Mouse (Mus musculus) liver, embryonic 13.5 days (tissue): Measurements from ENCODE around the gene Zfp202. TPM values are rescaled to one million over a fixed set of nuclear protein-coding genes. Genes with fewer than 3 reads are reported as not detected.
"Not testable (repeated sequence)": the region's sequence is repeated elsewhere in the genome, so short reads cannot be mapped to it uniquely, and the experiment has no call there.

ENCODE experiments used
- ATAC-seq: fragments of 200-750 bp; cut with Nextera tagmentation; 2 replicates; pipeline ENCODE4 v1.8.0; 2017; ENCODE audit warnings: low read depth, mild to moderate bottlenecking, moderate number of reproducible peaks, moderate library complexity
- DNase-seq: peaks from one replicate; pipeline ENCODE4 v3.0.0; 2022
- H3K27ac ChIP-seq: fragments of 300-500 bp; sonication (generic); 2 replicates; pipeline ENCODE4 v1.5.1; 2015; ENCODE audit warnings: moderate library complexity, mild to moderate bottlenecking, inconsistent platforms
- H3K27me3 ChIP-seq: fragments of 300-500 bp; sonication (generic); 2 replicates; pipeline ENCODE4 v1.6.1; 2015; ENCODE audit warnings: mild to moderate bottlenecking, inconsistent platforms
- H3K36me3 ChIP-seq: fragments of 300-500 bp; sonication (generic); 2 replicates; pipeline ENCODE4 v1.6.1; 2015; ENCODE audit warnings: mild to moderate bottlenecking, inconsistent platforms
- H3K4me1 ChIP-seq: fragments of 300-500 bp; sonication (generic); replicated peaks from 2 replicates; pipeline ENCODE4 v1.6.1; 2015; ENCODE audit warnings: inconsistent platforms
- H3K4me2 ChIP-seq: fragments of 300-500 bp; sonication (generic); 2 replicates; pipeline ENCODE4 v1.6.1; 2015; ENCODE audit warnings: inconsistent platforms, mild to moderate bottlenecking, moderate library complexity
- H3K4me3 ChIP-seq: fragments of 300-500 bp; sonication (generic); replicated peaks from 2 replicates; pipeline ENCODE4 v1.5.1; 2015; ENCODE audit warnings: mild to moderate bottlenecking, inconsistent platforms
- H3K9ac ChIP-seq: fragments of 300-500 bp; sonication (generic); 2 replicates; pipeline ENCODE4 v1.6.1; 2015; ENCODE audit warnings: mild to moderate bottlenecking, inconsistent platforms
- H3K9me3 ChIP-seq: fragments of 300-500 bp; sonication (generic); replicated peaks from 2 replicates; pipeline ENCODE4 v1.6.1; 2016; ENCODE audit warnings: inconsistent platforms
- WGBS: fragments of 180-500 bp; shearing (Covaris S2); methylation state at CpG from one replicate; pipeline ENCODE4 v1.1.7; 2015; ENCODE audit not compliant: insufficient replicate concordance; 5-methylcytosine and 5-hydroxymethylcytosine counted together
- polyA plus RNA-seq: library from polyadenylated mRNA; unstranded; fragments of >200 nt; fragmentation: Nextera tagmentation; extraction: Ambion mirVana; gene quantifications from 2 replicates; pipeline ENCODE4 v1.2.1, GENCODE M21; 2015

Gene Zfp202
- polyA plus RNA-seq, result 0.93 and 0.97 TPM in 2 replicates

DNA sequence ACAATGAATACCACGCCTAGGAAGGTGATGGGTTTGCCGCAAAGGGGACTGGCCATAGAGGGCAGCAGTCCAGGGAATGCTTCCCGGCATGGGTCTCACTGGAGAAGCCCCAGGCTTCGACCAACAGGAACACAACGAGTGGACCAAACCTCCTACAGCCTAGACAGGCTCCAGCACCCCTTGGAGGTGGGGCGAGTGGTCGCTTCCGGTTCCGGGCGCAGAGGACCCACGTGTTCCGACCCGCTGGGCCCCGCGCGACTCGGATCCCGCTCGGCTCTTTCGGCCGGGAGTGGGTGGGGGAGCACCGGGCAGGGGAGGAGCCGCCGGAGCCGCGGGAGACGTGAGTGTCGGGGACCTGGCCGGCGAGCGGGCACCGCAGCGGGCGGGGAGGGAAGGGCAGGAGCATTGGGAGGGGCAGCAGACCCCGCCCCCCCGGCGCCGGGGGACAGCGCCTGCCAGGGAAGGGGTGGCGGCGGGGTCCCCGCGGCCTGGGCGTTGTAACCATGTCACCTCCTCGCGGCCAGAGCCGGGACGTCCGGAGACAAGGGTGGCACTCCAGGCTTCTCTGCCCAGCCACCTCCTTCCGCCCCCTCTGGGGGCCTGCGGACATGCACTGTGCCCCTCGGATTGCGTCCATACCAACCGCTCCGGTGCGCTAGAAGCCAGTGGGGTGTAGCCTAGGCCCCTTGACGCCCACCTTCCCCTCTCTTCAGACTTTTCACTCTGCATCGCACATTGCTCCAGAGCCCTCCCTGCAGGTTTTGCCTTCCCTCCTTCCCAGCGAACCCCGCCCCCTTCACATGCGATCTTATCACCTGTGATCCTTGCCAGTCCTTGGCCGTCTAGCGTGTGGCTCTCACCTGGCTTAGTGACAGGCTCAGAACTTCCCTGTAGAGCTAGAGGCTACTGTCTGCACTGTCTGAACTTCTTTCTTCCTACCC lies at the start of gene Zfp202:
TSS of gene Zfp202 (plus strand) at position 219 of the 941 bp plus-strand sequence.
- H3K36me3 ChIP-seq, result no peaks in the 10 kb centered on the region
- under 1% methylated on average over 62 of the region's 63 CpGs for WGBS
- no peaks in the 10 kb centered on the region for H3K27me3 ChIP-seq
- H3K4me3 ChIP-seq, result peak within 1 kb of the TSS; percentile 70
- H3K9ac ChIP-seq, result peak within 1 kb of the TSS; percentile 70
- peak within 1 kb of the TSS; percentile 32 for H3K27ac ChIP-seq
- DNase-seq (peak; percentile 55), ATAC-seq (peak; percentile 85)
- H3K9me3 ChIP-seq, result no peaks in the 10 kb centered on the region
- H3K4me1 ChIP-seq, result peaks cover 15% of the 10 kb centered on the region
- H3K4me2 ChIP-seq, result peak within 1 kb of the TSS; percentile 82

- Histone ChIP-seq H3K9me3 (no peaks in the 10 kb centered on the region), H3K27me3 (no peaks in the 10 kb centered on the region), H3K27ac (no peak overlapping the region), H3K9ac (no peak overlapping the region), H3K4me2 (no peak overlapping the region), H3K36me3 (no peaks in the 10 kb centered on the region), H3K4me1 (no peaks in the 10 kb centered on the region), H3K4me3 (no peak overlapping the region)
- DNase-seq, result no peak
- 56% methylated on average over 4 of the region's 4 CpGs for WGBS
- ATAC-seq, result no peak
Observed at GRCm38 (mm10) chr9:40155118-40155644, 36.9 kb upstream of the Zfp202 start.

- Histone ChIP-seq H3K4me3 (no peak overlapping the region), H3K4me2 (no peak overlapping the region), H3K27me3 (no peaks in the 10 kb centered on the region), H3K4me1 (no peaks in the 10 kb centered on the region), H3K36me3 (no peaks in the 10 kb centered on the region), H3K27ac (no peak overlapping the region), H3K9ac (no peak overlapping the region), H3K9me3 (no peaks in the 10 kb centered on the region)
- ATAC-seq (no peak), DNase-seq (no peak)
- 75% methylated on average over 1 of the region's 1 CpGs for WGBS
Observed at GRCm38 (mm10) chr9:40166446-40166845, 25.7 kb upstream of the Zfp202 start.

GRCm38 (mm10) chr9:40177017-40177416 lies 15.1 kb upstream of the Zfp202 start:
- H3K4me3 ChIP-seq, result no peak overlapping the region
- H3K9me3 ChIP-seq, result no peaks in the 10 kb centered on the region
- no peaks in the 10 kb centered on the region for H3K4me1 ChIP-seq
- ATAC-seq (no peak), DNase-seq (no peak)
- WGBS, result 69% methylated on average over 6 of the region's 6 CpGs
- H3K36me3 ChIP-seq, result no peaks in the 10 kb centered on the region
- H3K27ac ChIP-seq, result no peak overlapping the region
- no peak overlapping the region for H3K4me2 ChIP-seq
- H3K9ac ChIP-seq, result no peak overlapping the region
- no peaks in the 10 kb centered on the region for H3K27me3 ChIP-seq

DNA sequence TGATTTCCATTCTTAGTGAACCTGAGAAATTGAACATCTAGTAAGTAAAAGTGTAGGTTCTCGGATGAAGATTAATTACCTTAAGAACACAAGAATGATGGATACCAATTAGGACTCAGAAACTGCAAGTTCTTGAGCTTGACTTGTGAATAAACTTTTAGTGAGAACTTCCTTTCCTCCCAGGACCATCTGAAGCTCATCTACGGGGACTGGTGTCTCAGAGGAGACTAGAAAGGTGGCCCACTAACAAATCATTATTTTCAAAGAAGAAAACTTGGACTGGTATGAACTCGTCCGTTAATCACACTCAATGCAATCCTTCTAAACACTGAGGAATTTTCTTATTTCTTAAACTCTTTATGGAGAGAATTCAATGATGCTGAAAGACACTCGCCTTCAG lies 11.5 kb upstream of the Zfp202 start, which contains the start of gene Olfr986:
TSS of gene Olfr986 (plus strand) at position 301 of the 400 bp plus-strand sequence.
- Histone ChIP-seq H3K4me2 (no peak within 1 kb of the TSS), H3K36me3 (no peaks in the 10 kb centered on the region), H3K9me3 (no peaks in the 10 kb centered on the region), H3K27me3 (no peaks in the 10 kb centered on the region), H3K4me1 (no peaks in the 10 kb centered on the region), H3K27ac (no peak within 1 kb of the TSS), H3K4me3 (no peak within 1 kb of the TSS), H3K9ac (no peak within 1 kb of the TSS)
- ATAC-seq, result no peak
- 69% methylated on average over 5 of the region's 5 CpGs for WGBS
- no peak for DNase-seq

DNA sequence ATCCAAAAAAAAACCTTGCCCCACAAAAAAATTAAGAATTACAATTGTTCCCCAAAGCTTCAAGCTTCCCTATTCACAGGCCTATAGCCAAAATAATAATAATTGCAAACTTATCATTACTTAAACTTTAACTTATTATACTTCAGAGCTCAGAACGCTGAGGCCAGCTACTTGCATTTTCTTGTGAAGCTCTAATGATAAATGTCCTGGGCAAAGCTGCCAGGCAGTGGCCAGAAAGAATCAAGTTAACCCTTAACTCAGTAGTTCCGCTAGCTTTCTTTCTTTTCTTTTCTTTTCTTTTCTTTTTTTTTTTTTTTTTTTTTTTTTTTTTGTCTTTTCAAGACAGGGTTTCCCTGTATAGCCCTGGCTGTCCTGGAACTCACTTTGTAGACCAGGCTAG lies 7.0 kb upstream of the Zfp202 start:
- H3K4me3 ChIP-seq, H3K36me3 ChIP-seq, ATAC-seq, H3K27ac ChIP-seq, H3K9me3 ChIP-seq, H3K4me2 ChIP-seq, DNase-seq, H3K4me1 ChIP-seq, H3K9ac ChIP-seq, H3K27me3 ChIP-seq: not testable (repeated sequence)
- WGBS, result 65% methylated on average over 2 of the region's 2 CpGs

DNA sequence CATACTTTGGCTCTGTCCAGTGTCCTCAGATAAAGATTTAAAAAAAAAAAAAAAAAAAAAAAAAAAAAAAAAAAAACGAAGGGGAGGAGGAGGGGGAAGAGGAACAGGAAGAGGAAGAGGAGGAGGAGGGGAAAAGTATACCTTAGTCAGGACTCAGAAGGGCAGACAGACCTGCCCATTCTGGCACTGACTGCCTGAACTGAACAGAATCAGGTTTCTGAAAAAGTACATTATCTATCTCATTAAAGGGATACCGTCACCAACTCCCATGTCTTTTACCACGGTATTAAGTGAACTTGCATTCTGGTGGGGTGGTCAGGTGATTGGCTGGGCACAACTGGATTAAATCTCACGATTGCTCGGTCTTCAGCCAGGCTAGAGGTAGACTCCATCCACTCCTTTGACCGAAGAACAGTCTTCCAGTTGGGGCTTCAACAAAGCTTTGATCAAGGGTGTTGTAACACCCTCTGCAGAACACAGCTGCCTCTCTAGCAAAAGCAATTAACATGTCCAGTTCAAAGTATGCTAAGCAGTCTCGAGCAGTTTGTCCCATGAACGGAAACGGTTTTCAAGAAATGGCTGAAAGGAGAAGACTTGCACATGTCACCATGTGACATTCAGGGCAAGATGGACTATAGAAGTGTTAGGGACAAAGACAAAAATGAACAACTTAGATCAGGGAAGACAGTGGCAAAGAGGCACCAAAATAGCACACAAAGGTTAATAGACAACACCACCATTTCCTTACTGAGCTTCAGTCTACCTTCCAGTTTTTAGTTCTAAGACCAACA lies 835 bp upstream of the Zfp202 start:
- Histone ChIP-seq H3K27ac (no peak overlapping the region), H3K9me3 (no peaks in the 10 kb centered on the region), H3K27me3 (no peaks in the 10 kb centered on the region), H3K36me3 (no peaks in the 10 kb centered on the region), H3K4me3 (peak overlapping the region; percentile 70; the same call in 1 of the 2 replicates), H3K4me1 (peaks cover 15% of the 10 kb centered on the region), H3K4me2 (peak overlapping the region; percentile 82), H3K9ac (no peak overlapping the region)
- DNase-seq, result no peak
- 74% methylated on average over 8 of the region's 9 CpGs for WGBS
- ATAC-seq, result no peak

GRCm38 (mm10) chr9:40195981-40196380 lies 3.9 kb downstream of the Zfp202 start:
- ATAC-seq, result no peak
- DNase-seq, result no peak

GRCm38 (mm10) chr9:40206546-40206950 lies 14.4 kb downstream of the Zfp202 start:
- ATAC-seq (no peak), DNase-seq (no peak)
- Histone ChIP-seq H3K9ac (no peak overlapping the region), H3K4me3 (no peak overlapping the region), H3K27ac (no peak overlapping the region), H3K4me1 (no peaks in the 10 kb centered on the region), H3K27me3 (no peaks in the 10 kb centered on the region), H3K9me3 (no peaks in the 10 kb centered on the region), H3K36me3 (peaks cover 26% of the 10 kb centered on the region), H3K4me2 (no peak overlapping the region)
- 47% methylated on average over 5 of the region's 5 CpGs for WGBS

More at GRCm38 (mm10) chr9:40195981-40196380, 3.9 kb downstream of the Zfp202 start:
- no peak overlapping the region for H3K27ac ChIP-seq
- H3K4me3 ChIP-seq, result no peak overlapping the region
- H3K4me2 ChIP-seq, result no peak overlapping the region
- H3K9me3 ChIP-seq, result no peaks in the 10 kb centered on the region
- H3K36me3 ChIP-seq, result no peaks in the 10 kb centered on the region
- no peak overlapping the region for H3K9ac ChIP-seq
- H3K4me1 ChIP-seq, result peaks cover 15% of the 10 kb centered on the region
- 65% methylated on average over 3 of the region's 3 CpGs for WGBS
- H3K27me3 ChIP-seq, result no peaks in the 10 kb centered on the region

DNA sequence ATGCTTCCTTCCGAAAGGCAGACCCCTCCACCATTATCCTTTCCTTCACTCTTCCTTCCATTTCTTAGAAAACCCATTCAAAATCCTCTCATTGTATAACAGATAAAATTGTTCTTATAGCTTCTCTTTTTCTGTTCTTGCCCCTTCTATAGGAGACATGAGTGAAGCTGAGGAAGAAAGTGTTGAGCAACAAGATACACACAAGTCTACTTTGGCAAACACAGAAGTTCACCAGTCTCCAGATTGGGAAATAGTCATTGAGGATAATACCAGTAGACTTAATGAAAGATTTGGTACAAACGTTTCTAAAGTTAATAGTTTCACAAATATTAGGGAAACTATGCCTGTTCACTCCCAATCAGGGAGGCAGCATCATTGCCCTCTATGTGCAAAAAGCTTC lies 18.6 kb downstream of the Zfp202 start:
- H3K27ac ChIP-seq, result no peak overlapping the region
- 59% methylated on average over 2 of the region's 2 CpGs for WGBS
- peaks cover 34% of the 10 kb centered on the region for H3K36me3 ChIP-seq
- H3K4me1 ChIP-seq, result no peaks in the 10 kb centered on the region
- H3K9me3 ChIP-seq, result no peaks in the 10 kb centered on the region
- no peaks in the 10 kb centered on the region for H3K27me3 ChIP-seq
- ATAC-seq, result no peak
- H3K4me2 ChIP-seq, result no peak overlapping the region
- no peak overlapping the region for H3K4me3 ChIP-seq
- DNase-seq, result no peak
- H3K9ac ChIP-seq, result no peak overlapping the region

DNA sequence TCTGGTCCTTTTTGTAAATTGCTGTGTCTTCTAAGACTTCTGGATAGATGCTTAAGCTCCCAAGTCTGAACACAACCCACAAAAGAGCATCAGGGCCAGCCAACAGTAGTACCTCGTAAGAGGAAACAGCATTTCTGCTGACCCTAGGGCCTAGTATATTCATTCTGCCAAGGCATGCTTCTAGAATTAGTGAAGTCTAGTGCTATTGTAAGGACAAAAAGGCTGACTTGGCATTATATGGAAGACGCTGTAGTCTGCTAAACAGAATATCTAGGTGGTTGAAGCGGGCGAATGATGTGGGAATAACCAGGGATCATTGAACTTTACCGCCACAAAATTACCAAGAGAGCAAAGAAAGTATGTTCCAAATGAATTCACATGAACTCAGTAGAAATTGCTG lies 21.9 kb downstream of the Zfp202 start:
- Histone ChIP-seq H3K4me3 (no peak overlapping the region), H3K9me3 (no peaks in the 10 kb centered on the region), H3K4me1 (no peaks in the 10 kb centered on the region), H3K4me2 (no peak overlapping the region), H3K9ac (no peak overlapping the region), H3K27me3 (no peaks in the 10 kb centered on the region), H3K36me3 (peaks cover 26% of the 10 kb centered on the region), H3K27ac (no peak overlapping the region)
- 80% methylated on average over 5 of the region's 5 CpGs for WGBS
- ATAC-seq (no peak), DNase-seq (no peak)
